Mouse (Mus musculus): ENCODE data around the gene Dnajc6. TPM values are rescaled to one million over a fixed set of nuclear protein-coding genes. Genes with fewer than 3 reads are reported as not detected.

The Dnajc6 gene
- polyA plus RNA-seq, 1 experiment from 2014 or later, result 0.81 TPM

GRCm38 (mm10) chr4:101648745-101649144 is 152.3 kb downstream of the Dnajc6 start:
- Histone ChIP-seq H3K4me2 (replicated peaks; ENCODE audit: low read depth) (peak overlapping the region; percentile 65), H3K4me1 (replicated peaks; ENCODE audit: control insufficient read depth, insufficient read depth) (no peaks in the 10 kb centered on the region; the same call in 1 of the 2 replicates), H3K27ac (replicated peaks) (peak overlapping the region; percentile 97; the same call in 1 of the 2 replicates), H3K9me3 (ENCODE audit: control insufficient read depth, low read length) (no peaks in the 10 kb centered on the region), H3K36me3 (ENCODE audit: control insufficient read depth, insufficient read depth, low read length) (no peaks in the 10 kb centered on the region), H3K27me3 (ENCODE audit: control insufficient read depth, insufficient read depth, low read length) (no peaks in the 10 kb centered on the region), H3K9ac (ENCODE audit: low read length) (peak overlapping the region; percentile 97; the same call in 1 of the 2 replicates), H3K4me3 (ENCODE audit: low read depth, low read length) (peak overlapping the region; percentile 96)
- ATAC-seq (ENCODE audit: low FRiP score, low TSS enrichment) (no peak), DNase-seq (ENCODE audit: low spot score) (no peak)
- 51% methylated on average over 1 of the region's 1 CpGs for WGBS
- no peak for TF ChIP-seq EP300 (optimal IDR thresholded peaks at IDR 0.05)
- TF ChIP-seq CTCF (IDR thresholded peaks at IDR 0.05; ENCODE audit: low read depth), result no peak

DNA sequence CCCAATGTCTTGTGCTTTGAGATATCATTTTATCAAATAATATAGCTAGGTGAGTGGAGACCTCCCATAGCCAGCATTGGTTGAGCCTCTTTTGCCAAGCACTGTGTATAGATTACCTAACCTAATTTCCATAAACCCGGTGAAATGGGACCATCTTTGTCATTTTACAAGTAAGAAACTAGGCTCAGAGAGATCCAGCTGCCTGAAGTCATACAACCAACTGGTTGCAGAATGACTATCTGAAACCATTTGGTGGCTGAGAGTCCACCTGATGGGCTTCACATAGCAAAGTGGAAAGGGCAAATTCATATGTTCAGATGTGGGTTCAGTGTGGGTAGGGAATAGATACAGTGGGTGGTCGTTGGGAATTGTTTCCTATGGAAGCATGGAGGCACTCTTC is 154.5 kb downstream of the Dnajc6 start:
- Histone ChIP-seq H3K9me3 (ENCODE audit: control insufficient read depth, low read length) (no peaks in the 10 kb centered on the region), H3K36me3 (ENCODE audit: control insufficient read depth, insufficient read depth, low read length) (no peaks in the 10 kb centered on the region), H3K9ac (ENCODE audit: low read length) (no peak overlapping the region), H3K27ac (replicated peaks) (no peak overlapping the region), H3K4me2 (replicated peaks; ENCODE audit: low read depth) (no peak overlapping the region), H3K4me3 (ENCODE audit: low read depth, low read length) (no peak overlapping the region), H3K27me3 (ENCODE audit: control insufficient read depth, insufficient read depth, low read length) (no peaks in the 10 kb centered on the region), H3K4me1 (replicated peaks; ENCODE audit: control insufficient read depth, insufficient read depth) (no peaks in the 10 kb centered on the region; the same call in 1 of the 2 replicates)
- no peak for TF ChIP-seq EP300 (optimal IDR thresholded peaks at IDR 0.05)
- no peak for TF ChIP-seq CTCF (IDR thresholded peaks at IDR 0.05; ENCODE audit: low read depth)
- no peak for ATAC-seq (ENCODE audit: low FRiP score, low TSS enrichment)
- no peak for DNase-seq (ENCODE audit: low spot score)
- 87% methylated on average over 2 of the region's 2 CpGs for WGBS

- TF ChIP-seq EP300 (optimal IDR thresholded peaks at IDR 0.05) (no peak), CTCF (IDR thresholded peaks at IDR 0.05; ENCODE audit: low read depth) (no peak)
- H3K27ac ChIP-seq (replicated peaks), result no peak overlapping the region
- H3K4me2 ChIP-seq (replicated peaks; ENCODE audit: low read depth), result no peak overlapping the region
- no peak overlapping the region for H3K9ac ChIP-seq (ENCODE audit: low read length)
- ATAC-seq (ENCODE audit: low FRiP score, low TSS enrichment) (no peak), DNase-seq (ENCODE audit: low spot score) (no peak)
- 79% methylated on average over 6 of the region's 6 CpGs for WGBS
- peaks cover 3% of the 10 kb centered on the region; the same call in 1 of the 2 replicates for H3K36me3 ChIP-seq (ENCODE audit: control insufficient read depth, insufficient read depth, low read length)
- no peaks in the 10 kb centered on the region for H3K27me3 ChIP-seq (ENCODE audit: control insufficient read depth, insufficient read depth, low read length)
- no peak overlapping the region for H3K4me3 ChIP-seq (ENCODE audit: low read depth, low read length)
- no peaks in the 10 kb centered on the region for H3K9me3 ChIP-seq (ENCODE audit: control insufficient read depth, low read length)
- H3K4me1 ChIP-seq (replicated peaks; ENCODE audit: control insufficient read depth, insufficient read depth), result no peaks in the 10 kb centered on the region
These were observed 157.8 kb downstream of the Dnajc6 start for GRCm38 (mm10) chr4:101654256-101654655.

GRCm38 (mm10) chr4:101654788-101655414 is 158.5 kb downstream of the Dnajc6 start:
- peaks cover 7% of the 10 kb centered on the region; the same call in 1 of the 2 replicates for H3K36me3 ChIP-seq (ENCODE audit: control insufficient read depth, insufficient read depth, low read length)
- WGBS, result 74% methylated on average over 4 of the region's 4 CpGs
- H3K9ac ChIP-seq (ENCODE audit: low read length), result no peak overlapping the region
- TF ChIP-seq CTCF (IDR thresholded peaks at IDR 0.05; ENCODE audit: low read depth) (no peak), EP300 (optimal IDR thresholded peaks at IDR 0.05) (no peak)
- H3K27ac ChIP-seq (replicated peaks), result no peak overlapping the region
- H3K9me3 ChIP-seq (ENCODE audit: control insufficient read depth, low read length), result no peaks in the 10 kb centered on the region
- H3K4me3 ChIP-seq (ENCODE audit: low read depth, low read length), result no peak overlapping the region
- H3K4me1 ChIP-seq (replicated peaks; ENCODE audit: control insufficient read depth, insufficient read depth), result no peaks in the 10 kb centered on the region
- no peak overlapping the region for H3K4me2 ChIP-seq (replicated peaks; ENCODE audit: low read depth)
- DNase-seq (ENCODE audit: low spot score), result no peak
- no peaks in the 10 kb centered on the region for H3K27me3 ChIP-seq (ENCODE audit: control insufficient read depth, insufficient read depth, low read length)
- ATAC-seq (ENCODE audit: low FRiP score, low TSS enrichment), result no peak

DNA sequence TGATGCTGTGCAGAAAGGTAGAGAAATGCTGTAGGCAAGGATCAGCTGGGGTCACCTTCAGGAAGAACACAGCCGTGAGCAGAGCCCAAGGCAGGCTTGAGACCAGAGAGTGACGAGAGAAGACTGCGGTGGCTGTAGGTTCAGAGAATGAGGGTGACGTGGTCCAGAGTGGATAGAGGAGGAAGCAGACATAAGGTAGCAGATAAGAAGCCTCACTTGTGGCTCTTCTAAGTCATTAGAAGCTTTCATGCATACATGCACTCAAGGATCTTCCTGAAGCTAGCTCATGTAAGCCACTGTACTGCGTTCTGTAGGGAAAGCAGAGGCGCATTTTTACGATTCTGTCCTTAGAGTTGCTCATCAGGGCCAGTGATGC is 159.0 kb downstream of the Dnajc6 start:
- TF ChIP-seq CTCF (IDR thresholded peaks at IDR 0.05; ENCODE audit: low read depth) (no peak), EP300 (optimal IDR thresholded peaks at IDR 0.05) (no peak)
- H3K4me1 ChIP-seq (replicated peaks; ENCODE audit: control insufficient read depth, insufficient read depth), result no peaks in the 10 kb centered on the region
- no peak overlapping the region for H3K4me3 ChIP-seq (ENCODE audit: low read depth, low read length)
- DNase-seq (ENCODE audit: low spot score), result no peak
- no peaks in the 10 kb centered on the region for H3K9me3 ChIP-seq (ENCODE audit: control insufficient read depth, low read length)
- no peak overlapping the region for H3K4me2 ChIP-seq (replicated peaks; ENCODE audit: low read depth)
- H3K9ac ChIP-seq (ENCODE audit: low read length), result no peak overlapping the region
- H3K27me3 ChIP-seq (ENCODE audit: control insufficient read depth, insufficient read depth, low read length), result no peaks in the 10 kb centered on the region
- peaks cover 7% of the 10 kb centered on the region; the same call in 1 of the 2 replicates for H3K36me3 ChIP-seq (ENCODE audit: control insufficient read depth, insufficient read depth, low read length)
- no peak overlapping the region for H3K27ac ChIP-seq (replicated peaks)
- 89% methylated on average over 7 of the region's 7 CpGs for WGBS
- no peak for ATAC-seq (ENCODE audit: low FRiP score, low TSS enrichment)

DNA sequence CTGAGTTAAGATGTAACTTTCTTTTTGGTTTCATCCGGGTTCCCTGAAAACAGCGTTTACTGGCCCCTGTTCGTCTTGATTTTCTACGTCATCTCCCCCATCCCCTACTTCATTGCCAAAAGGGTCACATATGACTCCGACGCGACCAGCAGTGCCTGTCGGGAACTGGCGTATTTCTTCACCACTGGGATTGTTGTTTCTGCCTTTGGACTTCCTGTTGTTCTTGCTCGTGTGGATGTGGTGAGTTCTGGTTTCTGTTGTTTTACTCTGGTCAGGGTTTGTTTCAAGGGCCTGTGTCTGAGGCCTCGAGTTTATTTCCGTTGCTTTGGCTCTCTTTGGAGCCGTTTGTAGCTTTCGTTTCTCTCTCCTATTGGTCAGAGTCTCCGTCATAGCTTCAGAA is 159.6 kb downstream of the Dnajc6 start:
- DNase-seq (ENCODE audit: low spot score), result no peak
- Histone ChIP-seq H3K27me3 (ENCODE audit: control insufficient read depth, insufficient read depth, low read length) (no peaks in the 10 kb centered on the region), H3K4me2 (replicated peaks; ENCODE audit: low read depth) (no peak overlapping the region), H3K4me1 (replicated peaks; ENCODE audit: control insufficient read depth, insufficient read depth) (no peaks in the 10 kb centered on the region), H3K4me3 (ENCODE audit: low read depth, low read length) (no peak overlapping the region), H3K36me3 (ENCODE audit: control insufficient read depth, insufficient read depth, low read length) (peaks cover 9% of the 10 kb centered on the region; the same call in 1 of the 2 replicates), H3K27ac (replicated peaks) (no peak overlapping the region), H3K9ac (ENCODE audit: low read length) (no peak overlapping the region), H3K9me3 (ENCODE audit: control insufficient read depth, low read length) (no peaks in the 10 kb centered on the region)
- TF ChIP-seq EP300 (optimal IDR thresholded peaks at IDR 0.05) (no peak), CTCF (IDR thresholded peaks at IDR 0.05; ENCODE audit: low read depth) (no peak)
- no peak for ATAC-seq (ENCODE audit: low FRiP score, low TSS enrichment)
- whole genome bisulfite sequencing, result 83% methylated on average over 15 of the region's 15 CpGs

All from stomach, postnatal 0 days (tissue).